Mouse (Mus musculus): ENCODE data around the gene Myom1.

DNA sequence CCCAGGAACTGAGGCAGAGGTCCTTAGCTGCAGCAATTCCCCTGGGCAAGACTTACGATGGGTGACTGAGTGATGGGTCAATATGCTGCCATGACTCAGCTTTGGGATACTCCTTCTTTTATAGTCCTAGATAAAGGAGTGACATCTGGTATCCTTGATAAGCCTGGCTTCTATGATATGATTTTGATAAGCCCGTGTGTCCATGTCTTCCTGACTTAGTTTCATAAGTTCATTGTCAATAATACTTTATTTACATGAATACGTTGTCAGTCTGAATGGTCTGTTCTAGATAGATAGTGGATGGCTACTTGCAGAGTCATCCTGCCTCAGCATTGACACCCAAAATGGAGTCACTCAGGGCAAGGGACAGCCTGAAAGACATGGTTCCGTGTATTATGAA lies 168.7 kb downstream of the Myom1 start:
- TF ChIP-seq CTCF (IDR thresholded peaks at IDR 0.05; ENCODE audit: low read depth) (no peak), EP300 (IDR thresholded peaks at IDR 0.05; ENCODE audit: low read depth) (no peak)
